Mouse (Mus musculus): ENCODE measurements around the gene Gm14137. TPM values are rescaled to one million over a fixed set of nuclear protein-coding genes. Genes with fewer than 3 reads are reported as not detected.

The Gm14137 gene
- polyA plus RNA-seq, 1 experiment from 2014 or later: 0.41 TPM

- ATAC-seq (replicated peaks; ENCODE audit: insufficient number of reproducible peaks, low FRiP score, low TSS enrichment, low read depth) (peak; percentile 99), DNase-seq (ENCODE audit: low spot score) (peak; percentile 99)
- H3K27ac ChIP-seq (replicated peaks; ENCODE audit: low read depth, low read length): peak within 1 kb of the TSS; percentile 64
- H3K9me3 ChIP-seq (replicated peaks; ENCODE audit: control insufficient read depth, low read length): no peaks in the 10 kb centered on the region
- no peaks in the 10 kb centered on the region for H3K36me3 ChIP-seq (replicated peaks; ENCODE audit: control insufficient read depth, insufficient read depth, low read depth, low read length)
- under 1% methylated on average over 51 of the region's 51 CpGs for WGBS
- peak within 1 kb of the TSS; percentile 73 for H3K4me3 ChIP-seq (ENCODE audit: low read depth, low read length)
- H3K27me3 ChIP-seq (ENCODE audit: control insufficient read depth, insufficient read depth, low read length): no peaks in the 10 kb centered on the region
- H3K4me2 ChIP-seq (ENCODE audit: low read depth, low read length): peak within 1 kb of the TSS; percentile 49
- 0 out of 2 replicates have a peak, but pooled peaks cover 3% of the 10 kb centered on the region for H3K4me1 ChIP-seq (ENCODE audit: control insufficient read depth, insufficient read depth, low read length)
- H3K9ac ChIP-seq (replicated peaks; ENCODE audit: low read length): peak within 1 kb of the TSS; percentile 74
These were observed 34.3 kb downstream of the Gm14137 start, which contains the start of the genes Zfyve19 and Dnajc17 for GRCm38 (mm10) chr2:119208344-119209175. Zfyve19 (plus strand) TSS chr2:119208617. Dnajc17 (minus strand) TSS chr2:119208795.

- peak overlapping the region; percentile 74 for H3K9ac ChIP-seq (replicated peaks; ENCODE audit: low read length)
- 2% methylated on average over 13 of the region's 13 CpGs for WGBS
These were observed 34.8 kb downstream of the Gm14137 start for GRCm38 (mm10) chr2:119209176-119209507.

More at GRCm38 (mm10) chr2:119209176-119209507, 34.8 kb downstream of the Gm14137 start:
- H3K4me2 ChIP-seq (ENCODE audit: low read depth, low read length): peak overlapping the region; percentile 49
- H3K9me3 ChIP-seq (replicated peaks; ENCODE audit: control insufficient read depth, low read length): no peaks in the 10 kb centered on the region
- no peaks in the 10 kb centered on the region for H3K27me3 ChIP-seq (ENCODE audit: control insufficient read depth, insufficient read depth, low read length)
- DNase-seq (ENCODE audit: low spot score) (peak; percentile 43), ATAC-seq (replicated peaks; ENCODE audit: insufficient number of reproducible peaks, low FRiP score, low TSS enrichment, low read depth) (no peak)
- 0 out of 2 replicates have a peak, but pooled peaks cover 3% of the 10 kb centered on the region for H3K4me1 ChIP-seq (ENCODE audit: control insufficient read depth, insufficient read depth, low read length)
- H3K27ac ChIP-seq (replicated peaks; ENCODE audit: low read depth, low read length): no peak overlapping the region
- H3K4me3 ChIP-seq (ENCODE audit: low read depth, low read length): peak overlapping the region; percentile 73
- H3K36me3 ChIP-seq (replicated peaks; ENCODE audit: control insufficient read depth, insufficient read depth, low read depth, low read length): no peaks in the 10 kb centered on the region

Other genes starting within 250 kb of the Gm14137 start
- gene Chst14, start 248.0 kb upstream of the Gm14137 start, polyA plus RNA-seq (2014; fragmentation: Nextera tagmentation; extraction: Ambion mirVana): 31.8 and 32.0 TPM in 2 replicates
- gene Ccdc32, start 145.1 kb upstream of the Gm14137 start, polyA plus RNA-seq (2014; fragmentation: Nextera tagmentation; extraction: Ambion mirVana): 22.6 and 26.4 TPM in 2 replicates
- 4.7 and 6.2 TPM in 2 replicates for gene Rpusd2, start 139.7 kb upstream of the Gm14137 start, polyA plus RNA-seq (2014; fragmentation: Nextera tagmentation; extraction: Ambion mirVana)
- gene Knl1, start 127.4 kb upstream of the Gm14137 start, polyA plus RNA-seq (2014; fragmentation: Nextera tagmentation; extraction: Ambion mirVana): 40.8 and 43.2 TPM in 2 replicates
- gene Rad51, start 61.7 kb upstream of the Gm14137 start, polyA plus RNA-seq (2014; fragmentation: Nextera tagmentation; extraction: Ambion mirVana): 79.2 and 82.1 TPM in 2 replicates
- 43.1 and 44.2 TPM in 2 replicates for gene Rmdn3, start 17.5 kb upstream of the Gm14137 start, polyA plus RNA-seq (2014; fragmentation: Nextera tagmentation; extraction: Ambion mirVana)
- gene Gchfr, start 6.7 kb upstream of the Gm14137 start, polyA plus RNA-seq (2014; fragmentation: Nextera tagmentation; extraction: Ambion mirVana): 2.9 and 6.4 TPM in 2 replicates
- gene Zfyve19, start 34.1 kb downstream of the Gm14137 start, polyA plus RNA-seq (2014; fragmentation: Nextera tagmentation; extraction: Ambion mirVana): 44.3 and 46.1 TPM in 2 replicates
- gene Dnajc17, start 34.3 kb downstream of the Gm14137 start, polyA plus RNA-seq (2014; fragmentation: Nextera tagmentation; extraction: Ambion mirVana): 25.9 and 26.2 TPM in 2 replicates
- gene Ppp1r14d, start 55.4 kb downstream of the Gm14137 start, polyA plus RNA-seq (2014; fragmentation: Nextera tagmentation; extraction: Ambion mirVana): not detected in 2 replicates
- gene Spint1, start 62.9 kb downstream of the Gm14137 start, polyA plus RNA-seq (2014; fragmentation: Nextera tagmentation; extraction: Ambion mirVana): 8.9 and 9.8 TPM in 2 replicates
- gene Rhov, start 96.8 kb downstream of the Gm14137 start, polyA plus RNA-seq (2014; fragmentation: Nextera tagmentation; extraction: Ambion mirVana): 2.2 and 2.3 TPM in 2 replicates
- gene Vps18, start 114.2 kb downstream of the Gm14137 start, polyA plus RNA-seq (2014; fragmentation: Nextera tagmentation; extraction: Ambion mirVana): 9.2 and 9.6 TPM in 2 replicates
- 2.9 and 3.2 TPM in 2 replicates for gene Dll4, start 151.3 kb downstream of the Gm14137 start, polyA plus RNA-seq (2014; fragmentation: Nextera tagmentation; extraction: Ambion mirVana)
- 0.34 and 0.46 TPM in 2 replicates for gene Chac1, start 176.7 kb downstream of the Gm14137 start, polyA plus RNA-seq (2014; fragmentation: Nextera tagmentation; extraction: Ambion mirVana)